Mouse (Mus musculus): ENCODE results near the gene Cybrd1. TPM values are rescaled to one million over a fixed set of nuclear protein-coding genes. Genes with fewer than 3 reads are reported as not detected.

The Cybrd1 gene
- polyA plus RNA-seq, 1 experiment from 2014 or later, result 0.26 TPM

DNA sequence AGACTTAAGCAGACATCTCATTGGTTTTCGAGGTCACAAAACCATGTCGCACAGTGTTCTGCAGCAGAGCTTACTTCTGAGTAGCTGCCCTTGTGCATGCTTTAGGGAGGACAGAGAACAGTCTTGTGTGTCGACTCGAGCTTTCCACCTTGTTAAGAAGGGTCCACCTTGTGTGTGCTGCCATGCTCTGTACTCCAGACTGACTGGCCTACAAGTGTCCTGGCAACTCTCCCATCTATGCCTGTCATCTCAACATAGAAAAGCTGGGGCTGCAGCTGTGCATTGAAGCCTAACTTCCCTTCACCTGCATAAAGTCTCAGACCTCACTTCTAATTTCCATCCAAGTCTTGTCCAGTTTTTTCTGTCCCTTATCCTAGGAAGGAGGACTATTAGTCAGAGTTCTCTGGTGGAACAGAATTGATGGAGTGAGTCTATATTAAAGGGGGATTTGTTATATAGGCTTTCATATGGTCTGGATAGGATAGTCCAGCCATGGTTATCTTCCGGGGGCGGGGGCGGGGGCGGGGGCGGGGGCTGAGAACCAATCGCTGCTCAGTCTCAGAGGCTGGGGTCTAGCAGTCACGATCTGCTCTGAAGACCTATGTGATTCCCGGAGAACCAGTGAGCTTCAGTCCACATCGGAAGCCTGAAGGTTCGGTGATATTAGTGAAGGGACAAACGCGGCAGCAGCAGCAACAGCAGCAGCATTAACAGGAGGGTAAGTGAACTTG, 42.0 kb downstream of the Cybrd1 start:
- no peak overlapping the region for H3K4me2 ChIP-seq
- peaks cover 3% of the 10 kb centered on the region; the same call in 1 of the 2 replicates for H3K4me1 ChIP-seq (ENCODE audit: control insufficient read depth, insufficient read depth, low read length)
- H3K27me3 ChIP-seq (ENCODE audit: control insufficient read depth, insufficient read depth, low read length), result no peaks in the 10 kb centered on the region
- H3K27ac ChIP-seq (ENCODE audit: low read depth, low read length), result no peak overlapping the region
- no peaks in the 10 kb centered on the region for H3K36me3 ChIP-seq (ENCODE audit: control insufficient read depth, insufficient read depth, low read length)
- ATAC-seq (ENCODE audit: low FRiP score), result no peak
- WGBS, result 83% methylated on average over 16 of the region's 16 CpGs
- H3K9ac ChIP-seq (ENCODE audit: low read length), result no peak overlapping the region
- no peaks in the 10 kb centered on the region for H3K9me3 ChIP-seq (ENCODE audit: control insufficient read depth, low read length)
- H3K4me3 ChIP-seq (ENCODE audit: low read depth, low read length), result no peak overlapping the region
- DNase-seq (ENCODE audit: low spot score, missing footprints), result peak; percentile 77

DNA sequence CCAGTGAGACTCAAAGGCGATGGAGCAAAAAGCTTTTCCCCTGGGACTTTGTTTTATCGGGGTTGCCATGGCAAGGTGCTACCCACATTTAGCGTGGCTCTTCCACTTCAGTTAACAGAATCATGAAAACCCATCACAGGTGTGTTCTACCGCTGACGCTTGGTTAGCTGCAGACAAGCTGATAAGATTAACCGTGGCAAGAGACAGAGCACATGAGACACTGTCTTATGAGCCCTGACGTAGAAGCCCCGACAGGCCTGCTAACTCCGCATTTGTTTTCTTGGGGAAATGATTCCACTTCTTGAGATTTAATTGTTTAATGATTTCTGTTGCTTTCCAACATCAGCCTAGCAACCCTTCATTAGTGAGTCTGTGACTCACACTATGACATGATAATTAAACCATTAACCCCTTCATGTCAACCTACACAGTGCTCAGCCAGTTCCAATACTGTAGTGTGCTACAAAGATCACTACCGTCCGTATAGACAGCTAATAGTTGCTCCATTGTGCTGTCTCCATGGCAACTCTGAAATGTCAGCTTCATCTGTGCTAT, 42.7 kb downstream of the Cybrd1 start:
- H3K9me3 ChIP-seq (ENCODE audit: control insufficient read depth, low read length), result no peaks in the 10 kb centered on the region
- H3K36me3 ChIP-seq (ENCODE audit: control insufficient read depth, insufficient read depth, low read length), result no peaks in the 10 kb centered on the region
- no peak overlapping the region for H3K4me2 ChIP-seq
- H3K27ac ChIP-seq (ENCODE audit: low read depth, low read length), result no peak overlapping the region
- 73% methylated on average over 11 of the region's 11 CpGs for WGBS
- ATAC-seq (ENCODE audit: low FRiP score) (no peak), DNase-seq (ENCODE audit: low spot score, missing footprints) (peak; percentile 82)
- H3K27me3 ChIP-seq (ENCODE audit: control insufficient read depth, insufficient read depth, low read length), result no peaks in the 10 kb centered on the region
- H3K9ac ChIP-seq (ENCODE audit: low read length), result no peak overlapping the region
- H3K4me3 ChIP-seq (ENCODE audit: low read depth, low read length), result no peak overlapping the region
- H3K4me1 ChIP-seq (ENCODE audit: control insufficient read depth, insufficient read depth, low read length), result peaks cover 3% of the 10 kb centered on the region; the same call in 1 of the 2 replicates

DNA sequence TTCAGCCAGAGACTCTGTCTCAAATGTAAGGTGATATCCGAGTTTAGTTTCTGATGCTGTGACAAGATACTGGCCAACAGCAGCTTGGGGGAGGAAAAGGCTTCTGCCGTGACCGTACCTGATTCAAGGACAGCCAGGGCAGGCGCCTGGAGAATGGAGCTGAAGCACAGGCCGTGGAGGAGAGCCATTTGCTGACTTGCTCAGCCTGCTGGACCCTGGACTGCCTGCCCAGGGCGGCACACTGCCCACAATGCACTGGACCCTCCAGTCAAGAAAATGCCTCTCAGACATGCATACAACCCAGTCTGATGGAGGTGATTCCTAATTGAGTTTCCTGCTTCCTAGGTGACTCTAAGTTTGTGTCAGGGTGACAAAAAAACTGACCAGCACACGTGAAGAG, 43.8 kb downstream of the Cybrd1 start:
- 87% methylated on average over 7 of the region's 7 CpGs for WGBS
- Histone ChIP-seq H3K27me3 (ENCODE audit: control insufficient read depth, insufficient read depth, low read length) (no peaks in the 10 kb centered on the region), H3K4me1 (ENCODE audit: control insufficient read depth, insufficient read depth, low read length) (peaks cover 3% of the 10 kb centered on the region; the same call in 1 of the 2 replicates), H3K36me3 (ENCODE audit: control insufficient read depth, insufficient read depth, low read length) (no peaks in the 10 kb centered on the region), H3K9me3 (ENCODE audit: control insufficient read depth, low read length) (no peaks in the 10 kb centered on the region), H3K27ac (ENCODE audit: low read depth, low read length) (no peak overlapping the region), H3K4me3 (ENCODE audit: low read depth, low read length) (no peak overlapping the region), H3K4me2 (no peak overlapping the region), H3K9ac (ENCODE audit: low read length) (no peak overlapping the region)
- peak; percentile 73 for DNase-seq (ENCODE audit: low spot score, missing footprints)
- no peak for ATAC-seq (ENCODE audit: low FRiP score)

DNA sequence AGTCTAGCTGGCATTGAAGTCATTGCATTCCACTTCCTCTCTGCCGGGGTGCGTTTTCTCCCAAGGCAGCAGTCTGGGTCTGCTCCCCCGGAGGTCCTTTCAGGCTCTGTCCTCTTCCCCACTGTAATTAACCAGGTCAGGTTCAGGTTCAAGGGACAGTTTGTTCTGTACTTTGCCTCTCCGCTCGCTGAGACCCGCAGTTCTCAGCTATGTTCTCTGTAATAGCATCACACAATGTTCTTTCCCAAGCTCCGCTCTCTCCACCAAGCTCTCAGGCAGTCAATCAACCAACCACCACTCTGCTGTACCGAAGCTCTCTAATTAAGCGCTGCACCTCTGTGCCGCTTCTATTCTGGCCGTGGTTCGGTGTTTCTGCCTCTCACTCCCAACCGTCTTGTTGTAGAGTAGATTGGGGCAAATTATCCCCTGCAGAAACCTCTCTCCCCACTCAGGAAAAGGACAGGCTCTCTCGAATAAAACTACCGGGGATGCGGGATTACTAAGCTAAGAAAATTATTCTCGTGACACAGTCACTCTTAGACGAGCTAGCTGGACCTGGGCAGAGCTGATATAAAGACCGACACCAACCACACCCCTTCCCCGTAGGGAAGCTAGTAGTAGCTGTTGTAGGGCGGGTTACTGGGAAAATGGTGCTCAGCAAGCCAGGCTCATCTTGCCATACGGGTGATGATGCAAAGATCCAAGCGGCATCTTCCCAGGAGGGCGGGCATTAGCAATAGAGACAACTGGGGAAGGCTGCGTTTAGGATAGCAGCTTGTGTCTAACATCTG, 45.3 kb downstream of the Cybrd1 start:
- H3K4me3 ChIP-seq (ENCODE audit: low read depth, low read length), result no peak overlapping the region
- no peak overlapping the region for H3K9ac ChIP-seq (ENCODE audit: low read length)
- H3K4me1 ChIP-seq (ENCODE audit: control insufficient read depth, insufficient read depth, low read length), result peaks cover 3% of the 10 kb centered on the region; the same call in 1 of the 2 replicates
- no peaks in the 10 kb centered on the region for H3K36me3 ChIP-seq (ENCODE audit: control insufficient read depth, insufficient read depth, low read length)
- H3K4me2 ChIP-seq, result no peak overlapping the region
- no peaks in the 10 kb centered on the region for H3K9me3 ChIP-seq (ENCODE audit: control insufficient read depth, low read length)
- WGBS, result 84% methylated on average over 25 of the region's 25 CpGs
- H3K27me3 ChIP-seq (ENCODE audit: control insufficient read depth, insufficient read depth, low read length), result no peaks in the 10 kb centered on the region
- H3K27ac ChIP-seq (ENCODE audit: low read depth, low read length), result no peak overlapping the region
- DNase-seq (ENCODE audit: low spot score, missing footprints) (peak; percentile 41), ATAC-seq (ENCODE audit: low FRiP score) (no peak)

DNA sequence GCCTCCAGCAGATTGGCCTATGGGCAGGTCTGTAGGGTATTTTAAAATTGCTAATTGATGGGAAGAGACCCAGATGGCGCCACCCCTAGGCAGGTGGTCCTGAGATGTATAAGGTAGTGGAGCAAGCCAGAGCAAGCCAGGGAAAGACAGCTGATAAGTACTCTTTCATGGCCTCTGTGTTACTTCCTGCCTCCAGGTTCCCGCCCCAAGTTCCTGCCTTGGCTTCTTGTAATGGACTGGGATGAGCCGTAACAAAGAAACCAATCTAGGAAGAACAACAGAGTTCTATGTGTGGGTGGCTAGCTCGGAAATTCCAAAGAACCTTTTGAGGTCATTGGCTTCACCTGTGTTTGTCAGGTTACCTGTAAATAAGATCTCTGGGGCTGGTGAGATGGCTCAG, 49.5 kb downstream of the Cybrd1 start:
- no peak for DNase-seq (ENCODE audit: low spot score, missing footprints)
- Histone ChIP-seq H3K27me3 (ENCODE audit: control insufficient read depth, insufficient read depth, low read length) (no peaks in the 10 kb centered on the region), H3K4me1 (ENCODE audit: control insufficient read depth, insufficient read depth, low read length) (peaks cover 5% of the 10 kb centered on the region; the same call in 1 of the 2 replicates), H3K4me2 (no peak overlapping the region), H3K36me3 (ENCODE audit: control insufficient read depth, insufficient read depth, low read length) (no peaks in the 10 kb centered on the region), H3K9me3 (ENCODE audit: control insufficient read depth, low read length) (no peaks in the 10 kb centered on the region), H3K4me3 (ENCODE audit: low read depth, low read length) (no peak overlapping the region), H3K27ac (ENCODE audit: low read depth, low read length) (no peak overlapping the region), H3K9ac (ENCODE audit: low read length) (no peak overlapping the region)
- WGBS, result 86% methylated on average over 4 of the region's 4 CpGs
- no peak for ATAC-seq (ENCODE audit: low FRiP score)

DNA sequence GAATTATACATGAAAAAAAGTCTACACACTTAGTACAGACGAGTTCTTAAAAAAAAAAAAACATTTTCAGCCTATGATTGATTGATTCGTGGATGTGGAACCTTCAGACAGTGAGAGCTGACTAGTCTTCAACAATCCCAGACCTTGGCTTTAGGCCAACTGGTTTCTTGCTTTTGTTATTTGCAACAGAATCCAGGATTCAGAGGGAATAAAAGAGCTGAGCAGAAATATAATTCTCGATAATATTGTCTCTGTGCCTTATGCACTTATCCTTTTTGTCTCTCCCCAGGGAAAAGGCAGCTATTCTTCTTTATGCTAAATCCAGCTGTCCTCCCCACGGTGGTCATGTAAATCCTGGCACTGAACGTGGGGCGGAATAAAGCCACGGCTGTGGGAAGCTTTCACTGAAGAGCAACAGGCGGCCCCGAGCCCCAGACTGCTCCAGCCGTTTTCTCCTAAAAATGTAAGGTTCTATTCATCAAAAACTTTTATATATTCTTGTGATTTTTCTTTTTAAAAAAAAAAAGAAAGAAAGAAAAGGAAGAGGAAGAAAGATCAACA, 50.8 kb downstream of the Cybrd1 start:
- no peak overlapping the region for H3K9ac ChIP-seq (ENCODE audit: low read length)
- H3K4me2 ChIP-seq, result no peak overlapping the region
- DNase-seq (ENCODE audit: low spot score, missing footprints) (peak; percentile 87), ATAC-seq (ENCODE audit: low FRiP score) (peak; percentile 54; the same call in 1 of the 2 replicates)
- no peaks in the 10 kb centered on the region for H3K9me3 ChIP-seq (ENCODE audit: control insufficient read depth, low read length)
- H3K36me3 ChIP-seq (ENCODE audit: control insufficient read depth, insufficient read depth, low read length), result no peaks in the 10 kb centered on the region
- peaks cover 5% of the 10 kb centered on the region; the same call in 1 of the 2 replicates for H3K4me1 ChIP-seq (ENCODE audit: control insufficient read depth, insufficient read depth, low read length)
- 28% methylated on average over 10 of the region's 10 CpGs for WGBS
- H3K27ac ChIP-seq (ENCODE audit: low read depth, low read length), result peak overlapping the region; percentile 22; the same call in 1 of the 2 replicates
- H3K4me3 ChIP-seq (ENCODE audit: low read depth, low read length), result no peak overlapping the region
- H3K27me3 ChIP-seq (ENCODE audit: control insufficient read depth, insufficient read depth, low read length), result no peaks in the 10 kb centered on the region

DNA sequence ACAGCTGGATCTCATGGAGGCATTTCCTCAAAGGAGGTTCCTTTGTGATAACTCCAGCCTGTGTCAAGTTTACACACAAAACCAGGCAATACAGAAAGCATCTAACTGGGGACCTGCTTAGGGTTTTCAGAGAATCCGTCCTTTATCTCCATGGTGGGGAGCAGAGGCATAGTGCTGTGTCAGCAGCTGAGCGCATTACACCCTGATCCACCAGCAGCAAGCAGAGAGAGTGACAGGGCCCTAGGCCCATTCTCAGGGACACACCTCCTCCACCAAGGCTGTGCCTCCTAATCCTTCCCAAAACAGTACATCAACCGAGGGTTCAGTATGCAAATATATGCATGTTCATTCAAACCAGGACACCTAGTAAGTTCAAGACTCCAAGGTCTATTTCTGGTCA, 55.3 kb downstream of the Cybrd1 start:
- Histone ChIP-seq H3K9me3 (ENCODE audit: control insufficient read depth, low read length) (no peaks in the 10 kb centered on the region), H3K36me3 (ENCODE audit: control insufficient read depth, insufficient read depth, low read length) (no peaks in the 10 kb centered on the region), H3K27ac (ENCODE audit: low read depth, low read length) (no peak overlapping the region), H3K4me3 (ENCODE audit: low read depth, low read length) (no peak overlapping the region), H3K9ac (ENCODE audit: low read length) (no peak overlapping the region), H3K27me3 (ENCODE audit: control insufficient read depth, insufficient read depth, low read length) (no peaks in the 10 kb centered on the region), H3K4me1 (ENCODE audit: control insufficient read depth, insufficient read depth, low read length) (peaks cover 5% of the 10 kb centered on the region; the same call in 1 of the 2 replicates), H3K4me2 (no peak overlapping the region)
- ATAC-seq (ENCODE audit: low FRiP score) (no peak), DNase-seq (ENCODE audit: low spot score, missing footprints) (peak; percentile 49)
- WGBS, result 48% methylated on average over 3 of the region's 3 CpGs

DNA sequence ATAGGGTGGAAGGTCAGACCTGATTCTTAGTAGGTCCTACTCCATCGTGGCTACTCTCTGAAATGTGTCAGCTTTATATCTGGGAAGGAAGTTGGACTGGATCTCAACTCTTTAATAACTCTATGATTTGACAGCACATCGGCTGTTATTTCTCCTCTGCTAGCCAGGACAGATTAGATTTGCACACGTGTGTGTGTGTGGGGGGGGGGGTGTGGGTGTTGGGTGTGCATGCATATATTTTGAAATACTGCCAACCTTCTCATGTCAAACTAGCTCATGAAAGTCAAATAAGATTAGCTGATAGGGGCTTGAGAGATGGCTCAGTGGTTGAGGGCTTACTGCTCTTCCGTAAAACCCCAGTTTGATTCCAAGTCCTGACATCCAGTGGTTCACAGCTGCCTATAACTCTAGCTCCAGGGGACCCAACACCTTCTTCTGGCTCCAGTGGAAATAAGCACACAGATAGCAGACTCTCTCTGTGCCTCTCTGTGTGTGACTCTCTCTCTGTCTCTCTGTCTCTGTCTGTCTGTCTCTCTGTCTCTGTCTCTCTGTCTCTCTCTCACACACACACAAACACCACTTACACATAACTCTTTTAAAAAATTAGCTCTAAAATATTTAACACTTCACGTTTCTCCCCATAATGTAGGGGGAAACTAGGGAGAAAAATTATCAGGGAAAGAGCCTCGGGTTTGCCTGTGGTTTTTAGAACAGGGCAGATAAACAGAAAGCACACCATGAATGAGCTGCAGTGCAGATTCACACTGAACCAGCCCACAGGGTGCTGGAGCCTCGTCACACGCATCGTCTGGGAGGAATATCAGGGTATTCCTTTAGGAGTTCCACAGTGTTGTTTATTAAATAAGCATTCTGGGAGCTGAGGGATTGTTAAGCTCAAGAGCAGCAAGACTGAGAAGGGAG, 58.9 kb downstream of the Cybrd1 start:
- H3K4me2 ChIP-seq, result no peak overlapping the region
- H3K9ac ChIP-seq (ENCODE audit: low read length), result no peak overlapping the region
- no peaks in the 10 kb centered on the region for H3K27me3 ChIP-seq (ENCODE audit: control insufficient read depth, insufficient read depth, low read length)
- no peak overlapping the region for H3K27ac ChIP-seq (ENCODE audit: low read depth, low read length)
- ATAC-seq (ENCODE audit: low FRiP score) (no peak), DNase-seq (ENCODE audit: low spot score, missing footprints) (peak; percentile 37)
- 76% methylated on average over 9 of the region's 9 CpGs for WGBS
- H3K4me1 ChIP-seq (ENCODE audit: control insufficient read depth, insufficient read depth, low read length), result no peaks in the 10 kb centered on the region
- no peaks in the 10 kb centered on the region for H3K9me3 ChIP-seq (ENCODE audit: control insufficient read depth, low read length)
- H3K4me3 ChIP-seq (ENCODE audit: low read depth, low read length), result no peak overlapping the region
- no peaks in the 10 kb centered on the region for H3K36me3 ChIP-seq (ENCODE audit: control insufficient read depth, insufficient read depth, low read length)

Measured in midbrain, embryonic 11.5 days (tissue).